Mouse (Mus musculus) fibroblast of lung, adult 2 months (primary cell): ENCODE results near the gene Sp8.

Experiments used
- DNase-seq: peaks from one replicate; pipeline ENCODE4 v3.0.0-alpha.2; 2011; ENCODE audit warnings: low read depth

The Sp8 gene

GRCm38 (mm10) chr12:118846221-118846620 is at the start of gene Sp8:
Gene Sp8, plus strand, starts transcription at chr12:118846329.
- DNase-seq = no peak

- DNase-seq = no peak
These were observed 34.7 kb upstream of the Sp8 start for GRCm38 (mm10) chr12:118811328-118811961.

GRCm38 (mm10) chr12:118814561-118814960 is 31.6 kb upstream of the Sp8 start:
- DNase-seq = peak; percentile 30

GRCm38 (mm10) chr12:118816156-118816555 is 30.0 kb upstream of the Sp8 start:
- DNase-seq = no peak

- no peak for DNase-seq
These were observed 16.2 kb upstream of the Sp8 start for GRCm38 (mm10) chr12:118829881-118830280.

- DNase-seq = no peak
These were observed 9.5 kb upstream of the Sp8 start for GRCm38 (mm10) chr12:118836411-118837341.

GRCm38 (mm10) chr12:118837361-118837760 is 8.8 kb upstream of the Sp8 start:
- no peak for DNase-seq

GRCm38 (mm10) chr12:118838260-118838659 is 7.9 kb upstream of the Sp8 start:
- DNase-seq = no peak

GRCm38 (mm10) chr12:118839398-118839797 is 6.7 kb upstream of the Sp8 start:
- no peak for DNase-seq

- DNase-seq = no peak
These were observed 5.8 kb upstream of the Sp8 start for GRCm38 (mm10) chr12:118840301-118840700.

GRCm38 (mm10) chr12:118840861-118841260 is 5.3 kb upstream of the Sp8 start:
- DNase-seq = no peak

GRCm38 (mm10) chr12:118841381-118841922 is 4.7 kb upstream of the Sp8 start:
- no peak for DNase-seq

- DNase-seq = no peak
These were observed 4.1 kb upstream of the Sp8 start for GRCm38 (mm10) chr12:118841971-118842550.

GRCm38 (mm10) chr12:118842671-118843411 is 3.3 kb upstream of the Sp8 start:
- DNase-seq = no peak

- no peak for DNase-seq
These were observed 2.0 kb upstream of the Sp8 start for GRCm38 (mm10) chr12:118844111-118844510.

GRCm38 (mm10) chr12:118844841-118845240 is 1.3 kb upstream of the Sp8 start:
- no peak for DNase-seq

- DNase-seq = no peak
These were observed 778 bp upstream of the Sp8 start for GRCm38 (mm10) chr12:118845351-118845750.

- no peak for DNase-seq
These were observed 656 bp downstream of the Sp8 start for GRCm38 (mm10) chr12:118846649-118847321.

- no peak for DNase-seq
These were observed 1.3 kb downstream of the Sp8 start for GRCm38 (mm10) chr12:118847381-118847780.

GRCm38 (mm10) chr12:118847861-118848495 is 1.8 kb downstream of the Sp8 start:
- DNase-seq = no peak
